Mouse (Mus musculus): ENCODE measurements around the gene Gria2. TPM values are rescaled to one million over a fixed set of nuclear protein-coding genes. Genes with fewer than 3 reads are reported as not detected.

The Gria2 gene
- total and polyA plus RNA-seq, 2 experiments = not detected

DNA sequence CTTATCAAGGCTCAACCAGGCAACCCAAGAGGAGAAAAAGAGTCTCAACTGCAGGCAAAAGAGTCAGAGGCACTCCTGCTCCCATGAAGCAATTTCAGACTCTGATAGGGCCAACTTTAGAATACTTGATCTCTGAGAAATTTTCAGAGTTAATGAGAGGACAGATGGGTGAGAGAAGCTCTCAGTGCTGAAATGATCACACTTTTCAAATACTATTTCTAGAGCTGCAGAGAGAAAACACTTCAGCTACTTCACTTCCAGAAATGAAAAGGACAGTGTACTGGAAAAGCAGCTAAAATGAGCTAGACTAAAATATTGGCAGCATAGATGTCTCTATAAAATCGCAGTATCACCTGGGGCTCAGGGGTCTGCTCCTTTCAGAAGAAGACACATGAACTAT is 16.0 kb upstream of the Gria2 start:
- Histone ChIP-seq H3K79me2 (ENCODE audit: control insufficient read depth, insufficient read depth, low read length) (no peaks in the 10 kb centered on the region), H3K4me1 (ENCODE audit: control insufficient read depth, insufficient read depth, low read length) (no peaks in the 10 kb centered on the region), H3K9ac (ENCODE audit: low read depth, low read length) (no peak overlapping the region), H3K4me3 (ENCODE audit: insufficient read depth, low read depth, low read length) (no peak overlapping the region), H3K36me3 (ENCODE audit: control insufficient read depth, insufficient read depth, low read length) (no peaks in the 10 kb centered on the region), H3K27me3 (ENCODE audit: control insufficient read depth, insufficient read depth, low read length) (no peaks in the 10 kb centered on the region), H3K27ac (replicated peaks; ENCODE audit: insufficient read depth, low read depth, low read length) (no peak overlapping the region)
- no peak for TF ChIP-seq POLR2A (IDR thresholded peaks at IDR 0.05; ENCODE audit: extremely low read depth, insufficient read depth, low read length)
- TF ChIP-seq CTCF (IDR thresholded peaks at IDR 0.05; ENCODE audit: low read depth, low read length) = no peak
- 94% methylated on average over 1 of the region's 1 CpGs for WGBS
- DNase-seq (ENCODE audit: extremely low read depth, low read depth, low spot score) = no peak

- H3K27me3 ChIP-seq (ENCODE audit: control insufficient read depth, insufficient read depth, low read length) = no peaks in the 10 kb centered on the region
- H3K9ac ChIP-seq (ENCODE audit: low read depth, low read length) = no peak overlapping the region
- no peak for TF ChIP-seq CTCF (IDR thresholded peaks at IDR 0.05; ENCODE audit: low read depth, low read length)
- TF ChIP-seq POLR2A (IDR thresholded peaks at IDR 0.05; ENCODE audit: extremely low read depth, insufficient read depth, low read length) = no peak
- DNase-seq (ENCODE audit: extremely low read depth, low read depth, low spot score) = no peak
- no peak overlapping the region for H3K27ac ChIP-seq (replicated peaks; ENCODE audit: insufficient read depth, low read depth, low read length)
- no peaks in the 10 kb centered on the region for H3K79me2 ChIP-seq (ENCODE audit: control insufficient read depth, insufficient read depth, low read length)
- no peaks in the 10 kb centered on the region for H3K4me1 ChIP-seq (ENCODE audit: control insufficient read depth, insufficient read depth, low read length)
- no peak overlapping the region for H3K4me3 ChIP-seq (ENCODE audit: insufficient read depth, low read depth, low read length)
- H3K36me3 ChIP-seq (ENCODE audit: control insufficient read depth, insufficient read depth, low read length) = no peaks in the 10 kb centered on the region
These were observed 11.1 kb upstream of the Gria2 start for GRCm38 (mm10) chr3:80813734-80814133.

- TF ChIP-seq CTCF (IDR thresholded peaks at IDR 0.05; ENCODE audit: low read depth, low read length) = no peak
- TF ChIP-seq POLR2A (IDR thresholded peaks at IDR 0.05; ENCODE audit: extremely low read depth, insufficient read depth, low read length) = no peak
- H3K27me3 ChIP-seq (ENCODE audit: control insufficient read depth, insufficient read depth, low read length) = no peaks in the 10 kb centered on the region
- no peak overlapping the region for H3K27ac ChIP-seq (replicated peaks; ENCODE audit: insufficient read depth, low read depth, low read length)
- whole genome bisulfite sequencing = 60% methylated on average over 3 of the region's 3 CpGs
- no peaks in the 10 kb centered on the region for H3K36me3 ChIP-seq (ENCODE audit: control insufficient read depth, insufficient read depth, low read length)
- H3K4me1 ChIP-seq (ENCODE audit: control insufficient read depth, insufficient read depth, low read length) = no peaks in the 10 kb centered on the region
- no peak overlapping the region for H3K4me3 ChIP-seq (ENCODE audit: insufficient read depth, low read depth, low read length)
- no peak for DNase-seq (ENCODE audit: extremely low read depth, low read depth, low spot score)
- H3K9ac ChIP-seq (ENCODE audit: low read depth, low read length) = no peak overlapping the region
- no peaks in the 10 kb centered on the region for H3K79me2 ChIP-seq (ENCODE audit: control insufficient read depth, insufficient read depth, low read length)
These were observed 9.6 kb upstream of the Gria2 start for GRCm38 (mm10) chr3:80812237-80812636.

DNA sequence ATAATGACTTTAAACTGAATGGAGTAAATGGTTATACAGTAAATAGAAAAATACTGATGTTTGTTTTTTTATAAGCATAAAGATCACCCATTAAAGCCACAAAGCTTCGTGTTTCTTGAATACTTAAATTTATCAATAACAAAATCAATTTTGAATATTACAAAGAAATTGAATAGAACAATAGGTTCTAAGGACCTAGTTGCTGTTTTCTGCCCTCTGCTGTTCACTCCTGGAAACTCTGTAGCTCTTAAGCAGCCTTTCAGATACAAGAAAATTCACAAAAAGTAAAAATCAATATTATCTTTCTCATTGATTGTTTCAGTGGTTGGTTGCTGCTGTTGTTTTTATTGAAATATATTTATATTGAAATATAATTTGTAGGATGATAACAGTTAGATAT is 2.7 kb upstream of the Gria2 start:
- no peak overlapping the region for H3K27ac ChIP-seq (replicated peaks; ENCODE audit: insufficient read depth, low read depth, low read length)
- WGBS = 8% methylated on average over 1 of the region's 1 CpGs
- peak; percentile 9 for DNase-seq (ENCODE audit: extremely low read depth, low read depth, low spot score)

GRCm38 (mm10) chr3:80803811-80804210 is 1.2 kb upstream of the Gria2 start:
- WGBS = 59% methylated on average over 1 of the region's 1 CpGs
- Histone ChIP-seq H3K4me3 (ENCODE audit: insufficient read depth, low read depth, low read length) (no peak overlapping the region), H3K4me1 (ENCODE audit: control insufficient read depth, insufficient read depth, low read length) (no peaks in the 10 kb centered on the region), H3K36me3 (ENCODE audit: control insufficient read depth, insufficient read depth, low read length) (no peaks in the 10 kb centered on the region), H3K27me3 (ENCODE audit: control insufficient read depth, insufficient read depth, low read length) (peaks cover 10% of the 10 kb centered on the region), H3K27ac (replicated peaks; ENCODE audit: insufficient read depth, low read depth, low read length) (no peak overlapping the region), H3K79me2 (ENCODE audit: control insufficient read depth, insufficient read depth, low read length) (no peaks in the 10 kb centered on the region), H3K9ac (ENCODE audit: low read depth, low read length) (no peak overlapping the region)
- TF ChIP-seq CTCF (IDR thresholded peaks at IDR 0.05; ENCODE audit: low read depth, low read length) (no peak), POLR2A (IDR thresholded peaks at IDR 0.05; ENCODE audit: extremely low read depth, insufficient read depth, low read length) (no peak)
- DNase-seq (ENCODE audit: extremely low read depth, low read depth, low spot score) = no peak

More for the DNA sequence above, 2.7 kb upstream of the Gria2 start:
- no peaks in the 10 kb centered on the region for H3K79me2 ChIP-seq (ENCODE audit: control insufficient read depth, insufficient read depth, low read length)
- no peaks in the 10 kb centered on the region for H3K36me3 ChIP-seq (ENCODE audit: control insufficient read depth, insufficient read depth, low read length)
- H3K4me1 ChIP-seq (ENCODE audit: control insufficient read depth, insufficient read depth, low read length) = no peaks in the 10 kb centered on the region
- peaks cover 10% of the 10 kb centered on the region for H3K27me3 ChIP-seq (ENCODE audit: control insufficient read depth, insufficient read depth, low read length)
- TF ChIP-seq POLR2A (IDR thresholded peaks at IDR 0.05; ENCODE audit: extremely low read depth, insufficient read depth, low read length) = no peak
- TF ChIP-seq CTCF (IDR thresholded peaks at IDR 0.05; ENCODE audit: low read depth, low read length) = no peak
- no peak overlapping the region for H3K9ac ChIP-seq (ENCODE audit: low read depth, low read length)
- H3K4me3 ChIP-seq (ENCODE audit: insufficient read depth, low read depth, low read length) = no peak overlapping the region

DNA sequence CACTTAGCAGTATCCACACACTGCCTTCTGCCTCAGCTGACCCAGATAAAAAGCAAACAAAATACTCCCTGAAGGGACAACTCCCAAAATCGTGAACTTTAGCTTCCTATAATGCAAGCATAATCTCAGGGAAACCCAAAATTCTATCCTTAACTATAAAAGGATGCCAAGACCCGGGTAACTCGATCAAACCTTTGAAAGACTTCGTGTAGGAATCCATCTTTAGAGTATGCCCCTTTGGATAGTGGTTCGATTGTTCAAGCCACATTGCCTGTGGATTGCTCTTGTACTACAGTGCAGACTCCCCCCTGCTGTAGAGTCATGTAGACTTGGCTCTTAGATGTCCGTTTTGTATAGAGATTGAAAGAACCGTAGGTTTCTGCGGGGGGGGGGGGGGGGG is 576 bp upstream of the Gria2 start:
- DNase-seq (ENCODE audit: extremely low read depth, low read depth, low spot score) = no peak
- WGBS = 59% methylated on average over 8 of the region's 8 CpGs
- Histone ChIP-seq H3K36me3 (ENCODE audit: control insufficient read depth, insufficient read depth, low read length) (no peaks in the 10 kb centered on the region), H3K4me1 (ENCODE audit: control insufficient read depth, insufficient read depth, low read length) (no peaks in the 10 kb centered on the region), H3K79me2 (ENCODE audit: control insufficient read depth, insufficient read depth, low read length) (no peaks in the 10 kb centered on the region), H3K4me3 (ENCODE audit: insufficient read depth, low read depth, low read length) (no peak overlapping the region), H3K27me3 (ENCODE audit: control insufficient read depth, insufficient read depth, low read length) (peaks cover 10% of the 10 kb centered on the region), H3K27ac (replicated peaks; ENCODE audit: insufficient read depth, low read depth, low read length) (no peak overlapping the region), H3K9ac (ENCODE audit: low read depth, low read length) (no peak overlapping the region)
- TF ChIP-seq CTCF (IDR thresholded peaks at IDR 0.05; ENCODE audit: low read depth, low read length) (no peak), POLR2A (IDR thresholded peaks at IDR 0.05; ENCODE audit: extremely low read depth, insufficient read depth, low read length) (no peak)
